Mouse (Mus musculus): ENCODE measurements around the gene Tex13b.
"Not testable (repeated sequence)": the region's sequence is repeated elsewhere in the genome, so short reads cannot be mapped to it uniquely, and the experiment has no call there.

Tex13b gene

DNA sequence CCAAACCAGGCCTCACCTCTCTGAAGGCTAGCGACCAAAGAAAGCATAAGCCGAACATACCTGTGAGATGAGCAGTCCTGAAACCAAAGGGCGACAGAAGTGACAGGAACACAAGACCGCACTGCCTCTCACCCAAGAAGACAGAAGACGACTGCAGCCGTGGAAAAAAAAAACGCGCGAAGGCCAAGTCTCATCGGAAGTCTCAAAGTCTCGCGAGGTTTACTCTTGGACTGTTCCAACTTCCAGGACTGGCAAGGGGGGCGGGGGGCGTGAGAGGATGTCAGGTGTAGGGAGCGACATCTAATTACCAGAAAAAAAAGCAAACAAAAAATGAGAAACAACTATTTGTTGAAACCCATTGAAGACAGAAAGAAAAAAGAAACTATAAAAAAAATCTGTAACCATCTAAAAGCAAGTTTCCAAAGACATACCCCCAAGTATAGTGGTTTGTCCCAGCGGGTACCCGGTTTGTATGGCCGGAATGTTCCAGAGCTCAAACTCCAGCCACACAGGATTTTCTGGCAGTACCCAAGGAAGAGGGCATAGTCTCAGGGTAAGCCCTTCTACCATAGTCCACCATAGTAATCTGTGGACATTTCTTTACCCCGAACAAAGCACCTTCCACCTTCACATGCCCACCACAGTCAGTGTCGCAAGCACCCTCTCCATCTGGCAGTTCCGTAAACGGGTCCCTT lies at the start of gene Tex13b:
Tex13b (minus strand) TSS at position 122 of the 695 bp plus-strand sequence.
- DNase-seq, result no peak

DNA sequence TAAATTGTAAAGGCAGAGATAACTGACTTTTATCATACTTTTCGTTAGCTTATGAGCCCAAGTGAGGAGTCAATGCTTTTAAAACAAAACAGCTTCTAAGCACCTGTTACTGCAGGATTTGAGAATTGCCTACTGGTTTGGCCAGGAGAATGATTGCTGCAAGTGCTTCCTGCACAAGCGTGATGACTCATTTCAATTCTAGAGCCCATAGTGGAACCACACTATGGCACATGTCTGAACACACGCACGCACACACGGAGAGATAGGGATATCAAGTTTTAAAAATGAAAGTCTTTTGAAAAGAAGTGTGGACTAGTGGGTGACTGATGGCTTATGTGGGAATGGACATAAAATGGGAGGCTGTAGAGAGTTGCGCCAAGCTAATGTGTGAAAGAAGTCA lies 49.5 kb upstream of the Tex13b start:
- DNase-seq, result no peak

DNA sequence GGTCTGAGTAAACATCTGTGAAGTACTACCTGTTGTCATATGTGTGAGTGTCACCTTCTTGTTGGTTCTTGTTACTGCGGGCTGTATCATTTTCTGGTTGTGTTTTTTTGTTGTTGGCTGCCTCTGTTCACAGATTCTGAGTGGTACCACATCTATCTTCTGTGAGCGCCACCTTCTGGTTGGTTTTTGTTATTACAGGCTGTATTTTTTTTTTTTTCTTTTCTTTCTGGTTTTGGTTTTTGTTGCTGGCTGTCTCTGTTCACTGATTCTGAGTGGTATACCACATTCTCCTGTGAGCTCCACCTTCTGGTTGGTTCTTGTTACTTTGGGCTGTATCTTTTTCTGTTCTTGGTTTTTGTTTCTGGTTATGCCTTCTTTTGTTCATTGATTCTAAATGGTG lies 44.2 kb upstream of the Tex13b start:
- DNase-seq, result no peak

DNA sequence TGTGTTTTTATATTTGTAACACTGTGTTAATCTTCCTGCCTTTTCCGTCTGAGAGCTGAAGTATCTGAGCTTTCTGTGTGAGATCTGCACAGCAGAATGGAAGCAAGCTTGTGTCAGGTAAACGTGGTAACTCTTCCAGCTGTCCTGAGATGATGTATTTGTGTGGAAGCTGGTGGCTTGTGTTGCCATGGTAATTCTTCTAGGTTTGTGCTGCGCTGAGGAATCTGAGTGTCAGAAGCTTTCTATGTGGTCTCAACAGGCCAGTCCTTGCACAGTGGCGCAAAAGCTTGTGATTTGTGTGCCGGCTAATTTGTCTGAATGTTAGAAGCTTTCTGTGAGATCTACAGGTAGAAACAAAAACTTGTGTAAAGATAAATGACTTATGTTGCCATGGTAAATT lies 43.8 kb upstream of the Tex13b start:
- DNase-seq, result not testable (repeated sequence)

DNA sequence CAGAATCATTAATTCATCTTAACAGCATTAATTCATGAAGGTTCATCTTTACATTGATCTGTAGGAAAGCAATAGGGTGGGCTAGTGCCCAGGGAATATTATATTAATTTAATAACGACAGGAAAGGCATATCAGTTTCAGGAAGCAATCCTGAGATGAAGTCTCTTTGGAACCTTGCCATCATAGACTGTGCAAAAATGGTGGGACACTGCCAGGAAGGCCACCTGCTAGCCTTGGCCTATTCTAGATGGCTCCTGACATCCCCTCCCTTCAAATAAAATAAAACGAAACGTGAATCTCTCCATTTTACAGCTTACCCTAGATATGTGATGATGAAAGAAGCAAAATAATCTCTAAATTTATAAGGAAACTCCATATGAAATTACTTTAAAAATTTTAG lies 41.3 kb upstream of the Tex13b start:
- DNase-seq, result no peak

DNA sequence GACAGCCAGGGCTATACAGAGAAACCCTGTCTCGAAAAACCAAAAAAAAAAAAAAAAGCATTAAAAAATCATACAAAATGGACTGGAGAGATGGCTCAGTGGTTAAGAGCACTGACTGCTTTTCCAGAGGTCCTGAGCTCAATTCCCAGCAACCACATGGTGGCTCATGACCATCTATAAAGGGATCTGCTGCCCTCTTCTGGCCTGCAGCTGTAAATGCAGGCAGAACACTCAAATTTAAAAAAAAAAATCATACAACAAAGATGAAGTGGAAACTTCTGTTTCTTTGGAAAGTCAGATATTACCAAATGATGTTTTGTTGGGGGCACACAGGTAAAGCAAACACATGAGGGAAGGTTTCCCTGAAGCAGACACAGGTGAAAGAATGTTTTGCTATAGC lies 32.2 kb upstream of the Tex13b start:
- peak; percentile 15 for DNase-seq

DNA sequence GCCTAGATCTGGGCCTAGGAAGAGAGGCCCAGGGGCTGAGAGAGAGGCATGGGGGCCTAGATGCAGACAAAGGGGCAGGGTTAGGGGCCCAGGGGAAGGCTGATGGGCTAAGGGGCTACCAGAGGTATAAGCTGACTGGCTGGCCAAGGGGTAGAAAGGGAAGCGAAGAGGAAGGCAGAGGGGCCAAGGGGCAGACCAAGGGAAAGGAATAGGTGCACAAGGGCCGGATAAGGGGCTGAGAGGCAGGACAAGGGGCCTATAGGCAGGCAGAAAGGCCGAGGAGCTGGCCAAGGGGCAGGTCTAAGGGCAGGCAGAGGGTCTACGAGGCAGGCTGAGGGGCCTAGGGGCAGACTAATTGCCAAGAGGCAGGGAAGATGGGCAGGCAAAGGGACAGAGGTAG lies 26.7 kb upstream of the Tex13b start:
- DNase-seq, result no peak

DNA sequence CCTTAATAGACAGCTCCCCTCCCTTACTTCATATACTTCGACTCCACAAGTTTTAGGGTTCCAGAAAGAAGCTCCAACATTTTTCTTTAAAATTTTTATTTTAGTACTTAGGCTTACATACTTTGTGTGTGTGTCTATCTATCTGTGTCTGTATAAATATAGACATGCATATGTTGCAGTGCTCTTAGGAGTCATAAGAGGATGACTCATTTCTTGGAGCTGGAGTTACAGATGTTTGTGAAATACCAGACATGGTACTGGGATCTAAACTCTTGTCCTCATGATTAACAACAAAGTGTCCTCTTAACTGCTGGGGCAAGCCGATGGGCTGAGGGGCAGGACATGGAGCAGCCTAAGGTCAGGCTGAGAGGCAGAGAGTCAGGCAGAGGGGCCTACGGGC lies 24.8 kb upstream of the Tex13b start:
- DNase-seq, result no peak

DNA sequence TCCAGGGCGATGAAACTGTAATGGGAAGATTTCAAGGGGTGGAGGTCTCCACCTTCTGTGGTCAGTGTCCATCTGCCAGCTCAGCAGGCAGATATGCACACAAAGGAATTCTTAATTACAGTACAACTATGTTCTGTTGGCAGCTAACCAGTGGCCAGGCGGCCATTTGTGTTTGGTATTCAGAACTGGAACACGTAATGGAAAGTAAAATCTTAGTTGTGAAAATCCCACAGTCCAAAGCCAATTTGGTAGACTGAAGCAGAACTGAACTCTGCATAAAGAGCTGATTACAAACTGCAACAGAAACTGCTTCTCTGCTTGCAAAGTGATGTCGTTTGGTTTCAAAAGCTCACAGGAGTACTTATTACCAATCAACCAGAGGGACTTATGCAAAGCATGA lies 18.5 kb upstream of the Tex13b start:
- DNase-seq, result no peak

DNA sequence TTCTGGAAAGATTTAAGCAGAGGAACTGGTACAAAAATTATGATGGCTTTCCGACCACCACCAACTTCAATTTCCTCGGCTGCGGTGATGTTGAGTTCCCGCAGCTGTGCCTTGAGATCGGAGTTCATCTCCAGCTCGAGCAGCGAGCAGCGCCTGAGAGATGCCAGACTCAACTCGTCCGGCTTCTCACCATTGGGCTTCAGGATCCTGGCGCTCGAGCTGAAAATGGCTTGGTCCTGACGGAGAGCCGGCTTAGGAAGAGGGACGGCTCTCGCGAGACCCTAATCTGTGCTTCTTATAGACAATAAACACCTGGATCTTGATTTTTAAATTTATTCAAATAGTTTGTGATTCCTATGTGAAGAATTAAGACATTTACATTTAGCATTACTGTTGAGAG lies 9.1 kb upstream of the Tex13b start:
- DNase-seq, result no peak

DNA sequence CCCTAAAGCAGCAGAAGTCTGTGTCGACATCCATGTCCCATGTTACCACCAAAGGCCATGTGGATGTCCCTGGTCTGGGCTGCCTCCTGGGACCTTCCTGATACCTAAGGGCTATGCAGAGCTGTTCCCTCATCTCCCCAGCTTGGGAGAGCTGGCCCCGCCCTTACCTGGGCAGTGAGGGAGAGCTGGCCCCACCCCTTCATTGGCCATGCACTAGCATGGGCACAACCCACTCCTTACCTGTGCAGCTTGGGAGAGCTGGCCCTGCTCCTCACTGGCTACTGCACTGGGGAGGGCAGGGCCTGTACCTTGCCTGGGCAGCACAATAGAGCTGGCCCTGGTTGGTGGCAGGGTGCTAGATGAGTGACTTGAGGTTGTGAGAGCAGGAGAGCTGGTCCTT lies 7.9 kb downstream of the Tex13b start:
- no peak for DNase-seq

DNA sequence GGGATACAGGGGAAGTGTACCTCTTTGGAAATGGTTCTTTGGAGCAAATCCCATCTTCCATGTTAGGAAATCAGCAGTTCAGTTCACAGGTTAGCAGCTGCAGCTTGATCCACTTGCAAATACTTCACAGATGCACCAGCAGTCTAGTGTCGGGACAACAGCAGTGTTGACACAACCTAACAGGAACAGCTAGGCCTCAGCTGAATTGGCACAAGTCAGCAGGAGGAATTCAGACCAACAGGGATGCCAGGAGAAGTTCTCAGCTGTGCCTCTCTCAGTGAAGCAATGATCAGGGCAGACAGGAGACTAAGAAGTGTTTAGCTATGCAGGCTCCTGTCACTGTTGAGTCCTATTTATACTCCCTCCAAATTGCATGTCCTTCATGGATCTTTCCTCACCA lies 43.4 kb downstream of the Tex13b start:
- DNase-seq, result no peak

Measured in thymus, postnatal 4 days (tissue).